Mouse (Mus musculus) MEL (cell line): ENCODE results near the gene Asna1. TPM values are rescaled to one million over a fixed set of nuclear protein-coding genes. Genes with fewer than 3 reads are reported as not detected.

ENCODE experiments used
- DNase-seq: peaks from one replicate; pipeline ENCODE4 v3.0.0; 2011; ENCODE audit warnings: low read depth, low spot score
- H3K27ac ChIP-seq: 2 replicates; pipeline ENCODE4 v1.5.1; 2012; ENCODE audit warnings: low read depth, mild to moderate bottlenecking, control low read depth, low read length, moderate library complexity; ENCODE audit not compliant: control insufficient read depth
- H3K27me3 ChIP-seq, 2 experiments: fragments of 150-350 bp in 1 of 2; sonication (generic) in 1 of 2; 2 replicates each; pipeline ENCODE4 v1.6.1; 2012; ENCODE audit warnings: low read length in 2 of 2, mild to moderate bottlenecking in 2 of 2, improper control_type of control experiment in 1 of 2, moderate library complexity in 1 of 2; ENCODE audit not compliant: insufficient read depth in 2 of 2, control insufficient read depth in 1 of 2
- H3K36me3 ChIP-seq, 2 experiments: 2 replicates each; pipeline ENCODE4 v1.6.1; 2012 to 2014; ENCODE audit warnings: low read length in 2 of 2, improper control_type of control experiment in 1 of 2, inconsistent platforms in 1 of 2, mild to moderate bottlenecking in 1 of 2; ENCODE audit not compliant: insufficient read depth in 2 of 2, control insufficient read depth in 1 of 2
- H3K4me1 ChIP-seq, 2 experiments: fragments of 150-350 bp in 1 of 2; sonication (generic) in 1 of 2; 2 replicates each; pipeline ENCODE4 v1.6.1; 2012; ENCODE audit warnings: low read length in 2 of 2, improper control_type of control experiment in 1 of 2, mild to moderate bottlenecking in 1 of 2; ENCODE audit not compliant: insufficient read depth in 2 of 2, control insufficient read depth in 1 of 2
- H3K4me3 ChIP-seq, 2 experiments: fragments of 150-350 bp in 1 of 2; sonication (generic) in 1 of 2; 2 replicates each; pipeline ENCODE4 v1.5.1; 2012; ENCODE audit warnings: low read depth in 2 of 2, low read length in 2 of 2, mild to moderate bottlenecking in 2 of 2, moderate library complexity in 2 of 2, control low read depth in 1 of 2, improper control_type of control experiment in 1 of 2; ENCODE audit not compliant: control insufficient read depth in 1 of 2, insufficient read depth in 1 of 2
- H3K79me2 ChIP-seq: 2 replicates; pipeline ENCODE4 v1.6.1; 2012; ENCODE audit warnings: mild to moderate bottlenecking, low read length, moderate library complexity; ENCODE audit not compliant: control insufficient read depth, poor library complexity, insufficient read depth
- H3K9ac ChIP-seq: 2 replicates; pipeline ENCODE4 v1.6.1; 2012; ENCODE audit warnings: low read depth, mild to moderate bottlenecking, control low read depth, low read length, moderate library complexity; ENCODE audit not compliant: control insufficient read depth, poor library complexity, severe bottlenecking
- H3K9me3 ChIP-seq: fragments of 150-350 bp; sonication (generic); replicated peaks from 2 replicates; pipeline ENCODE4 v1.6.1; 2012; ENCODE audit warnings: mild to moderate bottlenecking, low read length, improper control_type of control experiment, moderate library complexity; ENCODE audit not compliant: insufficient read depth
- BHLHE40 ChIP-seq: IDR thresholded peaks from 2 replicates; pipeline ENCODE4 v1.6.1; 2012; ENCODE audit warnings: low read depth, mild to moderate bottlenecking, inconsistent platforms, low read length, improper control_type of control experiment, borderline replicate concordance
- CHD1 ChIP-seq: IDR thresholded peaks from 2 replicates; pipeline ENCODE4 v1.6.1; 2012; ENCODE audit warnings: low read depth, mild to moderate bottlenecking, inconsistent platforms, low read length, improper control_type of control experiment
- E2F4 ChIP-seq: IDR thresholded peaks from 2 replicates; pipeline ENCODE4 v1.6.1; 2011; ENCODE audit warnings: low read depth, low read length, improper control_type of control experiment, borderline replicate concordance
- EP300 ChIP-seq, 2 experiments: IDR thresholded peaks; 2 replicates each; pipeline ENCODE4 v1.6.1; 2011; ENCODE audit warnings: improper control_type of control experiment in 2 of 2, low read length in 2 of 2, low read depth in 1 of 2, mild to moderate bottlenecking in 1 of 2
- GABPA ChIP-seq: IDR thresholded peaks from 2 replicates; pipeline ENCODE4 v1.6.1; 2012; ENCODE audit warnings: low read depth, mild to moderate bottlenecking, inconsistent platforms, low read length, improper control_type of control experiment, moderate library complexity
- GATA1 ChIP-seq: IDR thresholded peaks from 2 replicates; pipeline ENCODE4 v1.6.1; 2011; ENCODE audit warnings: low read depth, low read length, improper control_type of control experiment
- JUND ChIP-seq: IDR thresholded peaks from 2 replicates; pipeline ENCODE4 v1.6.1; 2011; ENCODE audit warnings: low read depth, mild to moderate bottlenecking, improper control_type of control experiment, low read length
- KAT2A ChIP-seq: conservative IDR thresholded peaks from 2 replicates; pipeline ENCODE4 v1.6.1; 2012; ENCODE audit warnings: low read depth, low read length, improper control_type of control experiment, inconsistent platforms
- MAFK ChIP-seq: IDR thresholded peaks from 2 replicates; pipeline ENCODE4 v1.6.1; 2011; ENCODE audit warnings: low read depth, mild to moderate bottlenecking, low read length, improper control_type of control experiment, borderline replicate concordance
- MAZ ChIP-seq: IDR thresholded peaks from 2 replicates; pipeline ENCODE4 v1.6.1; 2012; ENCODE audit warnings: low read depth, mild to moderate bottlenecking, inconsistent platforms, low read length, improper control_type of control experiment
- MEF2A ChIP-seq: IDR thresholded peaks from 2 replicates; pipeline ENCODE4 v1.6.1; 2014; ENCODE audit warnings: low read depth, mild to moderate bottlenecking, inconsistent platforms, low read length, improper control_type of control experiment; ENCODE audit not compliant: poor library complexity, insufficient replicate concordance, severe bottlenecking; ENCODE audit errors: extremely low read depth
- MXI1 ChIP-seq: IDR thresholded peaks from 2 replicates; pipeline ENCODE4 v1.6.1; 2011; ENCODE audit warnings: mild to moderate bottlenecking, low read depth, low read length, improper control_type of control experiment
- NELFE ChIP-seq: IDR thresholded peaks from 2 replicates; pipeline ENCODE4 v1.6.1; 2011; ENCODE audit warnings: low read depth, low read length, improper control_type of control experiment
- NRF1 ChIP-seq: IDR thresholded peaks from 2 replicates; pipeline ENCODE4 v1.6.1; 2014; ENCODE audit warnings: low read depth, mild to moderate bottlenecking, inconsistent platforms, low read length, improper control_type of control experiment, moderate library complexity; ENCODE audit not compliant: poor library complexity, insufficient read depth, severe bottlenecking
- POLR2A ChIP-seq, 2 experiments: IDR thresholded peaks; 2 replicates each; pipeline ENCODE4 v1.6.1; 2011 to 2012; ENCODE audit warnings: low read length in 2 of 2, mild to moderate bottlenecking in 2 of 2, control low read depth in 1 of 2, improper control_type of control experiment in 1 of 2, low read depth in 1 of 2, moderate library complexity in 1 of 2; ENCODE audit not compliant: control insufficient read depth in 1 of 2, insufficient read depth in 1 of 2, poor library complexity in 1 of 2
- POLR2AphosphoS2 ChIP-seq: IDR thresholded peaks from 2 replicates; pipeline ENCODE4 v1.6.1; 2011; ENCODE audit warnings: low read length, improper control_type of control experiment
- POLR2AphosphoS5 ChIP-seq: IDR thresholded peaks from 2 replicates; pipeline ENCODE4 v1.6.1; 2012; ENCODE audit warnings: low read depth, borderline replicate concordance, mild to moderate bottlenecking, inconsistent platforms, low read length, moderate library complexity, mixed read lengths
- RAD21 ChIP-seq: IDR thresholded peaks from 2 replicates; pipeline ENCODE4 v1.6.1; 2011; ENCODE audit warnings: mild to moderate bottlenecking, low read depth, low read length, improper control_type of control experiment
- RCOR1 ChIP-seq: IDR thresholded peaks from 2 replicates; pipeline ENCODE4 v1.6.1; 2012; ENCODE audit warnings: low read depth, mild to moderate bottlenecking, inconsistent platforms, low read length, improper control_type of control experiment
- SMC3 ChIP-seq: IDR thresholded peaks from 2 replicates; pipeline ENCODE4 v1.6.1; 2011; ENCODE audit warnings: low read depth, low read length, improper control_type of control experiment
- TAL1 ChIP-seq: IDR thresholded peaks from 2 replicates; pipeline ENCODE4 v1.6.1; 2012; ENCODE audit warnings: mild to moderate bottlenecking, inconsistent platforms, low read length, moderate library complexity, mixed read lengths
- TBP ChIP-seq: IDR thresholded peaks from 2 replicates; pipeline ENCODE4 v1.8.0; 2011; ENCODE audit warnings: low read depth, low read length, improper control_type of control experiment
- TCF12 ChIP-seq: IDR thresholded peaks from 2 replicates; pipeline ENCODE4 v1.6.1; 2014; ENCODE audit warnings: low read depth, mild to moderate bottlenecking, inconsistent platforms, low read length, improper control_type of control experiment, moderate library complexity
- UBTF ChIP-seq: IDR thresholded peaks from 2 replicates; pipeline ENCODE4 v1.6.1; 2012; ENCODE audit warnings: low read depth, mild to moderate bottlenecking, inconsistent platforms, low read length, improper control_type of control experiment, moderate library complexity, borderline replicate concordance; ENCODE audit not compliant: insufficient read depth
- USF1 ChIP-seq: IDR thresholded peaks from 2 replicates; pipeline ENCODE4 v1.6.1; 2014; ENCODE audit warnings: low read depth, mild to moderate bottlenecking, inconsistent platforms, low read length, improper control_type of control experiment, moderate library complexity
- USF2 ChIP-seq, 2 experiments: IDR thresholded peaks; 2 replicates each; pipeline ENCODE4 v1.6.1; 2011 to 2012; ENCODE audit warnings: improper control_type of control experiment in 2 of 2, low read length in 2 of 2, borderline replicate concordance in 1 of 2, inconsistent platforms in 1 of 2, low read depth in 1 of 2, mild to moderate bottlenecking in 1 of 2; ENCODE audit not compliant: insufficient read depth in 1 of 2
- ZC3H11A ChIP-seq: IDR thresholded peaks from 2 replicates; pipeline ENCODE4 v1.6.1; 2012; ENCODE audit warnings: low read depth, mild to moderate bottlenecking, inconsistent platforms, low read length, improper control_type of control experiment
- ZKSCAN1 ChIP-seq: IDR thresholded peaks from 2 replicates; pipeline ENCODE4 v1.6.1; 2012; ENCODE audit warnings: low read depth, mild to moderate bottlenecking, inconsistent platforms, low read length, improper control_type of control experiment, moderate library complexity
- ZMIZ1 ChIP-seq: IDR thresholded peaks from 2 replicates; pipeline ENCODE4 v1.6.1; 2012; ENCODE audit warnings: low read depth, mild to moderate bottlenecking, inconsistent platforms, low read length, improper control_type of control experiment, moderate library complexity
- ZNF384 ChIP-seq: IDR thresholded peaks from 2 replicates; pipeline ENCODE4 v1.6.1; 2012; ENCODE audit warnings: low read depth, mild to moderate bottlenecking, inconsistent platforms, low read length, improper control_type of control experiment
- polyA plus RNA-seq, 2 experiments: library from polyadenylated mRNA; stranded (reverse) in 1 of 2; unstranded in 1 of 2; fragments of >175 nt in 1 of 2; fragments of >200 nt in 1 of 2; gene quantifications; 2 replicates each; pipeline versions ENCODE4 v1.2.1 to v1.2.4; 2012; ENCODE audit warnings: low replicate concordance in 2 of 2, low read depth in 1 of 2; ENCODE audit not compliant: insufficient read length in 2 of 2, insufficient read depth in 1 of 2, missing spikeins in 1 of 2
- total RNA-seq: library from RNA; depleted of rRNA; stranded (reverse); fragments of 300-350 nt; gene quantifications from 2 replicates; pipeline ENCODE4 v1.2.3, GENCODE M21; 2012

The Asna1 gene
- total and polyA plus RNA-seq, 3 experiments, result 132 to 192 TPM; not detected in 1

- peaks cover 4 to 46% of the 10 kb centered on the region in 2 experiments for H3K4me1 ChIP-seq
- H3K79me2 ChIP-seq, result peaks cover 6% of the 10 kb centered on the region; the same call in 1 of the 2 replicates
- no peak overlapping the region; the same call in none of the 2 replicates for H3K9ac ChIP-seq
- no peak for DNase-seq
- peak overlapping the region; percentile 91 for H3K27ac ChIP-seq
- no peaks in the 10 kb centered on the region for H3K9me3 ChIP-seq
- no peaks in the 10 kb centered on the region for H3K27me3 ChIP-seq
- H3K36me3 ChIP-seq, result peaks cover 0 to 37% of the 10 kb centered on the region in 2 experiments; a peak in 2 of 4 replicates
- no peak overlapping the region for H3K4me3 ChIP-seq
- TF ChIP-seq NRF1, result no peak
- no peak for TF ChIP-seq RAD21
- no peak for TF ChIP-seq POLR2A (IDR thresholded peaks at IDR 0.05; ENCODE audit: control insufficient read depth in 1 of 2, insufficient read depth in 1 of 2, low read depth in 1 of 2, low read length in 2 of 2, poor library complexity in 1 of 2)
- TF ChIP-seq ZC3H11A, result no peak
- no peak for TF ChIP-seq USF1
- no peak for TF ChIP-seq ZMIZ1
- no peak for TF ChIP-seq USF2 (IDR thresholded peaks at IDR 0.05; ENCODE audit: borderline replicate concordance in 1 of 2, insufficient read depth in 1 of 2, low read depth in 1 of 2, low read length in 2 of 2)
- no peak for TF ChIP-seq POLR2AphosphoS2
- TF ChIP-seq JUND, result no peak
- TF ChIP-seq RCOR1, result no peak
- no peak for TF ChIP-seq POLR2AphosphoS5
- TF ChIP-seq TCF12, result no peak
- TF ChIP-seq MAZ, result no peak
- no peak for TF ChIP-seq MAFK
- no peak for TF ChIP-seq TBP
- TF ChIP-seq SMC3, result no peak
- TF ChIP-seq MEF2A, result no peak
- no peak for TF ChIP-seq MXI1
- TF ChIP-seq, all 39 proteins: peak for 0
Observed at GRCm38 (mm10) chr8:84987388-84987787, 37.7 kb downstream of the Asna1 start.

- Histone ChIP-seq H3K9me3 (no peaks in the 10 kb centered on the region), H3K36me3 (peaks cover 0 to 46% of the 10 kb centered on the region in 2 experiments; a peak in 2 of 4 replicates), H3K27me3 (no peaks in the 10 kb centered on the region), H3K27ac (peak overlapping the region; percentile 91), H3K4me1 (peaks cover 10 to 55% of the 10 kb centered on the region in 2 experiments), H3K4me3 (peak overlapping the region; percentile 61 to 65), H3K79me2 (peaks cover 6% of the 10 kb centered on the region; the same call in 1 of the 2 replicates), H3K9ac (peak overlapping the region; percentile 88)
- peak; percentile 84 for DNase-seq
- TF ChIP-seq POLR2AphosphoS2 (no peak), EP300 (IDR thresholded peaks at IDR 0.05; ENCODE audit: low read depth in 1 of 2, low read length in 2 of 2) (peak; percentile 86 to 89), NELFE (no peak), GABPA (no peak; the same call in 1 of the 2 replicates), POLR2AphosphoS5 (no peak), CHD1 (0 out of 2 replicates have a peak, but pooled peaks have one; percentile 44), MAZ (no peak), KAT2A (no peak; the same call in 1 of the 2 replicates), USF1 (no peak), ZKSCAN1 (no peak), GATA1 (peak; percentile 98), UBTF (no peak), TAL1 (peak; percentile 13; the same call in 1 of the 2 replicates), BHLHE40 (no peak), E2F4 (no peak), ZNF384 (no peak), RAD21 (no peak)
Observed at GRCm38 (mm10) chr8:84986379-84986945, 38.6 kb downstream of the Asna1 start.
